Mouse (Mus musculus): ENCODE measurements around the gene Urah.

- TF ChIP-seq CTCF (IDR thresholded peaks at IDR 0.05; ENCODE audit: control insufficient read depth, insufficient read depth, low read length) = no peak
- TF ChIP-seq POLR2A (IDR thresholded peaks at IDR 0.05; ENCODE audit: borderline replicate concordance, control insufficient read depth, low read depth, low read length) = no peak
Observed at GRCm38 (mm10) chr7:140787406-140788052, 47.3 kb upstream of the Urah start, which contains the start of gene Syce1.

Measured in bone marrow, adult 2 months (tissue).